Mouse (Mus musculus) liver, adult 2 months (tissue): ENCODE results near the gene Bmp6. TPM values are rescaled to one million over a fixed set of nuclear protein-coding genes. Genes with fewer than 3 reads are reported as not detected.

Source experiments
- DNase-seq: peaks from one replicate; pipeline ENCODE4 v3.0.0-alpha.2; 2011; ENCODE audit warnings: low read depth, low spot score; ENCODE audit errors: extremely low read depth
- H3K27ac ChIP-seq: fragments of 200-500 bp; replicated peaks from 2 replicates; pipeline ENCODE4 v1.5.1; 2012; ENCODE audit warnings: low read depth, mild to moderate bottlenecking, control low read depth, inconsistent platforms, low read length; ENCODE audit not compliant: insufficient read depth
- H3K27me3 ChIP-seq: fragments of 200-500 bp; 2 replicates; pipeline ENCODE4 v1.6.1; 2012; ENCODE audit warnings: mild to moderate bottlenecking, moderate library complexity, low read length, inconsistent platforms; ENCODE audit not compliant: control insufficient read depth, insufficient read depth
- H3K36me3 ChIP-seq: fragments of 200-500 bp; 2 replicates; pipeline ENCODE4 v1.6.1; 2012; ENCODE audit warnings: low read length, inconsistent platforms; ENCODE audit not compliant: control insufficient read depth, insufficient read depth
- H3K4me1 ChIP-seq: fragments of 200-500 bp; 2 replicates; pipeline ENCODE4 v1.6.1; 2011; ENCODE audit warnings: low read length; ENCODE audit not compliant: control insufficient read depth, insufficient read depth
- H3K4me3 ChIP-seq: fragments of 200-500 bp; 2 replicates; pipeline ENCODE4 v1.5.1; 2011; ENCODE audit warnings: low read depth, mild to moderate bottlenecking, control low read depth, low read length, moderate library complexity; ENCODE audit not compliant: insufficient read depth
- H3K79me2 ChIP-seq: fragments of 200-500 bp; 2 replicates; pipeline ENCODE4 v1.6.1; 2012; ENCODE audit warnings: inconsistent platforms, mild to moderate bottlenecking, low read length, moderate library complexity; ENCODE audit not compliant: control insufficient read depth, insufficient read depth
- H3K9ac ChIP-seq: fragments of 200-500 bp; 2 replicates; pipeline ENCODE4 v1.6.1; 2012; ENCODE audit warnings: low read depth, mild to moderate bottlenecking, control low read depth, inconsistent platforms, low read length
- CTCF ChIP-seq: fragments of 200-500 bp; IDR thresholded peaks from 2 replicates; pipeline ENCODE4 v1.5.1; 2011; ENCODE audit warnings: low read depth, low read length, control low read depth
- POLR2A ChIP-seq: fragments of 200-500 bp; IDR thresholded peaks from 2 replicates; pipeline ENCODE4 v1.6.1; 2011; ENCODE audit warnings: low read length, control low read depth; ENCODE audit not compliant: insufficient read depth; ENCODE audit errors: extremely low read depth
- WGBS: fragments of 180-500 bp; shearing (Covaris S2); methylation state at CpG from one replicate; pipeline ENCODE4 v1.1.7; 2018; 5-methylcytosine and 5-hydroxymethylcytosine counted together
- polyA plus RNA-seq: library from polyadenylated mRNA; depleted of rRNA; stranded (reverse); fragments of >200 nt; gene quantifications from 2 replicates; pipeline ENCODE4 v1.2.3, GENCODE M21; 2012
- total RNA-seq: library from RNA; depleted of rRNA; stranded (reverse); fragments of >200 nt; gene quantifications from 2 replicates; pipeline ENCODE4 v1.2.3, GENCODE M21; 2014

The Bmp6 gene
- total and polyA plus RNA-seq, 2 experiments, result 2.6 to 2.9 TPM

- no peaks in the 10 kb centered on the region; the same call in 1 of the 2 replicates for H3K4me1 ChIP-seq
- H3K4me3 ChIP-seq, result no peak overlapping the region
- H3K27ac ChIP-seq, result no peak overlapping the region
- H3K27me3 ChIP-seq, result no peaks in the 10 kb centered on the region
- H3K79me2 ChIP-seq, result no peaks in the 10 kb centered on the region
- 36% methylated on average over 6 of the region's 6 CpGs for WGBS
- DNase-seq, result no peak
- H3K36me3 ChIP-seq, result no peaks in the 10 kb centered on the region
- H3K9ac ChIP-seq, result no peak overlapping the region
- TF ChIP-seq CTCF (no peak), POLR2A (no peak)
These were observed 189.8 kb downstream of the Bmp6 start for GRCm38 (mm10) chr13:38534731-38535130.

GRCm38 (mm10) chr13:38537521-38537920, 192.6 kb downstream of the Bmp6 start:
- Histone ChIP-seq H3K27me3 (no peaks in the 10 kb centered on the region), H3K9ac (no peak overlapping the region), H3K36me3 (no peaks in the 10 kb centered on the region), H3K27ac (no peak overlapping the region), H3K4me1 (no peaks in the 10 kb centered on the region; the same call in 1 of the 2 replicates), H3K79me2 (no peaks in the 10 kb centered on the region), H3K4me3 (no peak overlapping the region)
- DNase-seq, result no peak
- TF ChIP-seq POLR2A (no peak), CTCF (no peak)

GRCm38 (mm10) chr13:38539192-38539900, 194.4 kb downstream of the Bmp6 start:
- Histone ChIP-seq H3K79me2 (no peaks in the 10 kb centered on the region), H3K9ac (no peak overlapping the region), H3K27ac (no peak overlapping the region), H3K4me1 (no peaks in the 10 kb centered on the region), H3K4me3 (no peak overlapping the region), H3K27me3 (no peaks in the 10 kb centered on the region), H3K36me3 (no peaks in the 10 kb centered on the region)
- no peak for TF ChIP-seq CTCF
- TF ChIP-seq POLR2A, result no peak
- no peak for DNase-seq
- 65% methylated on average over 7 of the region's 7 CpGs for WGBS

GRCm38 (mm10) chr13:38543455-38544125, 198.7 kb downstream of the Bmp6 start:
- no peak for DNase-seq
- Histone ChIP-seq H3K9ac (no peak overlapping the region), H3K27ac (no peak overlapping the region), H3K4me3 (no peak overlapping the region), H3K36me3 (no peaks in the 10 kb centered on the region), H3K79me2 (no peaks in the 10 kb centered on the region), H3K4me1 (no peaks in the 10 kb centered on the region), H3K27me3 (no peaks in the 10 kb centered on the region)
- WGBS, result 94% methylated on average over 8 of the region's 8 CpGs
- no peak for TF ChIP-seq POLR2A
- TF ChIP-seq CTCF, result no peak

GRCm38 (mm10) chr13:38544769-38545445, 200.0 kb downstream of the Bmp6 start:
- Histone ChIP-seq H3K4me3 (no peak overlapping the region), H3K27me3 (no peaks in the 10 kb centered on the region), H3K79me2 (no peaks in the 10 kb centered on the region), H3K4me1 (no peaks in the 10 kb centered on the region), H3K9ac (no peak overlapping the region), H3K36me3 (no peaks in the 10 kb centered on the region), H3K27ac (no peak overlapping the region)
- DNase-seq, result no peak
- TF ChIP-seq POLR2A (no peak), CTCF (no peak)
- WGBS, result 83% methylated on average over 8 of the region's 8 CpGs

- H3K27ac ChIP-seq, result no peak overlapping the region
- H3K4me3 ChIP-seq, result no peak overlapping the region
- no peaks in the 10 kb centered on the region for H3K27me3 ChIP-seq
- TF ChIP-seq POLR2A (no peak), CTCF (no peak)
- H3K4me1 ChIP-seq, result no peaks in the 10 kb centered on the region
- H3K9ac ChIP-seq, result no peak overlapping the region
- no peaks in the 10 kb centered on the region for H3K36me3 ChIP-seq
- no peaks in the 10 kb centered on the region for H3K79me2 ChIP-seq
- 84% methylated on average over 3 of the region's 3 CpGs for WGBS
- DNase-seq, result no peak
These were observed 200.6 kb downstream of the Bmp6 start for GRCm38 (mm10) chr13:38545460-38545859.
